Mouse (Mus musculus) limb, embryonic 15.5 days (tissue): ENCODE data around the gene 2700049A03Rik. TPM values are rescaled to one million over a fixed set of nuclear protein-coding genes. Genes with fewer than 3 reads are reported as not detected.

Source experiments
- ATAC-seq: fragments of 200-750 bp; cut with Nextera tagmentation; 2 replicates; pipeline ENCODE4 v1.8.0; 2017; ENCODE audit warnings: low read depth, moderate TSS enrichment; ENCODE audit not compliant: insufficient number of reproducible peaks, low FRiP score, low TSS enrichment
- H3K27ac ChIP-seq: fragments of 300-500 bp; sonication (generic); 2 replicates; pipeline ENCODE4 v1.5.1; 2015; ENCODE audit warnings: moderate library complexity, mild to moderate bottlenecking, inconsistent platforms
- H3K27me3 ChIP-seq: fragments of 300-500 bp; sonication (generic); 2 replicates; pipeline ENCODE4 v1.6.1; 2015; ENCODE audit warnings: inconsistent platforms
- H3K36me3 ChIP-seq: fragments of 300-500 bp; sonication (generic); 2 replicates; pipeline ENCODE4 v1.6.1; 2015; ENCODE audit warnings: inconsistent platforms
- H3K4me1 ChIP-seq: fragments of 300-500 bp; sonication (generic); 2 replicates; pipeline ENCODE4 v1.6.1; 2015; ENCODE audit warnings: inconsistent platforms
- H3K4me2 ChIP-seq: fragments of 300-500 bp; sonication (generic); 2 replicates; pipeline ENCODE4 v1.6.1; 2015; ENCODE audit warnings: mild to moderate bottlenecking, inconsistent platforms
- H3K4me3 ChIP-seq: fragments of 300-500 bp; sonication (generic); 2 replicates; pipeline ENCODE4 v1.5.1; 2015; ENCODE audit warnings: mild to moderate bottlenecking, inconsistent platforms
- H3K9ac ChIP-seq: fragments of 300-500 bp; sonication (generic); 2 replicates; pipeline ENCODE4 v1.6.1; 2015; ENCODE audit warnings: inconsistent platforms
- H3K9me3 ChIP-seq: fragments of 300-500 bp; sonication (generic); 2 replicates; pipeline ENCODE4 v1.6.1; 2016; ENCODE audit warnings: inconsistent platforms
- WGBS: fragments of 180-500 bp; shearing (Covaris S2); methylation state at CpG from one replicate; pipeline ENCODE4 v1.1.7; 2015; 5-methylcytosine and 5-hydroxymethylcytosine counted together
- polyA plus RNA-seq: library from polyadenylated mRNA; unstranded; fragments of >200 nt; fragmentation: Nextera tagmentation; extraction: Ambion mirVana; gene quantifications from 2 replicates; pipeline ENCODE4 v1.2.1, GENCODE M21; 2015

Gene 2700049A03Rik
- polyA plus RNA-seq, 1 experiment from 2014 or later, result 11.5 TPM

GRCm38 (mm10) chr12:71137686-71138085, 1.0 kb downstream of the 2700049A03Rik start:
- Histone ChIP-seq H3K9ac (peak overlapping the region; percentile 52), H3K27me3 (no peaks in the 10 kb centered on the region), H3K4me2 (peak overlapping the region; percentile 84), H3K9me3 (no peaks in the 10 kb centered on the region), H3K4me3 (peak overlapping the region; percentile 97), H3K4me1 (peaks cover 22% of the 10 kb centered on the region), H3K27ac (no peak overlapping the region), H3K36me3 (peaks cover 29% of the 10 kb centered on the region)
- WGBS, result 2% methylated on average over 11 of the region's 11 CpGs
- no peak for ATAC-seq

DNA sequence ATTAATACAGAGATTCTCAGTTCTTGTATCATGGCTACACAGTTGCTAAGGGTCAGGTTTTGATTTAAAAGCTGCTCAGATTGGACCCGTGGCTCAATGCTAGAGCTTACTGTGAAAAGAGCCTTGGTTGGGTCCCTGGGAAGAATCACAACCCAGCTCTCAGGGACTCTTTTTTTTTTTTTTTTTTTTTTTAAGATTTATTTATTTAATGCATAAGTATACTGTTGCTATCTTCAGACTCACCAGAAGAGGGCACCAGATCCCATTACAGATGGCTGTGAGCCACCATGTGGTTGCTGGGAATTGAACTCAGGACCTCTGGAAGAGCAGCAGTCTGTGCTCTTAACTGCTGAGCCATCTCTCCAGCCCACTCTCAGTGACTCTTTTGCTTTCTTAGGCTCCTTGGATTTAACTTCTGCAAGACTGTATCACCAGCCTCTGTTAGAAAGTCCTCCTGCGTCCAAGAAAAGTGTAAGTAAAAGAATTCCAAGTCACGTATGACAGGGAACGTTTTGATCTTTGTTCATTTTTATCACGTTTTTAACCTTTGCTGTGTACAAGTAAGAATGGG, 2.7 kb downstream of the 2700049A03Rik start:
- no peak overlapping the region for H3K4me2 ChIP-seq

DNA sequence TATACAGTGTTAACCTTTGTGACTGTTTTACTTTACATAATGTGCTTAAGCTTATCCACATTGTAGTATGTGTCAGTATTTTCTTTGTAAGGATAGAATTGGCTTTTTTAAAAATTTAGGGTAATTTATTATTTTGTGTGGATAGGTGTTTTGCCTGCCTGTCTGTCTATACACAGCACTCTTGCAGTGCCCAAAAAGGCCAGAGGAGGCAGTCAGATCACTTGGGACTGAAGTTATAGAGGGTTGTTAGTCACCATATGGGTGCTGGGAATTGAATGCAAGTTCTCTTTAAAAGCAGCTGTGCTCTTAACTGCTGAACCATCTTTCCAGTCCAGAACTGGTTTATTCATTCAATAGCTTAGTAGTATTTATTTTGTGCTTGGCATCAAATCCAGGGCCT, 4.5 kb downstream of the 2700049A03Rik start:
- Histone ChIP-seq H3K4me3 (no peak overlapping the region), H3K9me3 (no peaks in the 10 kb centered on the region), H3K27me3 (no peaks in the 10 kb centered on the region), H3K27ac (no peak overlapping the region), H3K4me1 (peaks cover 13% of the 10 kb centered on the region), H3K4me2 (no peak overlapping the region), H3K36me3 (peaks cover 39% of the 10 kb centered on the region), H3K9ac (no peak overlapping the region)
- no peak for ATAC-seq

More for the DNA sequence above, 2.7 kb downstream of the 2700049A03Rik start:
- Histone ChIP-seq H3K9me3 (no peaks in the 10 kb centered on the region), H3K4me1 (peaks cover 22% of the 10 kb centered on the region), H3K27ac (no peak overlapping the region), H3K36me3 (peaks cover 35% of the 10 kb centered on the region), H3K4me3 (no peak overlapping the region), H3K9ac (no peak overlapping the region), H3K27me3 (no peaks in the 10 kb centered on the region)
- WGBS, result 76% methylated on average over 5 of the region's 5 CpGs
- ATAC-seq, result no peak

- 80% methylated on average over 3 of the region's 3 CpGs for WGBS
- H3K36me3 ChIP-seq, result peaks cover 64% of the 10 kb centered on the region
- H3K27me3 ChIP-seq, result no peaks in the 10 kb centered on the region
- H3K9ac ChIP-seq, result no peak overlapping the region
- no peak for ATAC-seq
- no peak overlapping the region for H3K4me2 ChIP-seq
- no peak overlapping the region for H3K27ac ChIP-seq
- H3K4me1 ChIP-seq, result no peaks in the 10 kb centered on the region
- H3K9me3 ChIP-seq, result no peaks in the 10 kb centered on the region
- H3K4me3 ChIP-seq, result no peak overlapping the region
Measured at GRCm38 (mm10) chr12:71147641-71148040, 11.0 kb downstream of the 2700049A03Rik start.

- Histone ChIP-seq H3K27ac (no peak overlapping the region), H3K9ac (no peak overlapping the region), H3K27me3 (no peaks in the 10 kb centered on the region), H3K4me2 (no peak overlapping the region), H3K4me3 (no peak overlapping the region), H3K36me3 (peaks cover 64% of the 10 kb centered on the region), H3K4me1 (no peaks in the 10 kb centered on the region), H3K9me3 (no peaks in the 10 kb centered on the region)
- ATAC-seq, result no peak
- WGBS, result 96% methylated on average over 9 of the region's 9 CpGs
Measured at GRCm38 (mm10) chr12:71148801-71149200, 12.2 kb downstream of the 2700049A03Rik start.

DNA sequence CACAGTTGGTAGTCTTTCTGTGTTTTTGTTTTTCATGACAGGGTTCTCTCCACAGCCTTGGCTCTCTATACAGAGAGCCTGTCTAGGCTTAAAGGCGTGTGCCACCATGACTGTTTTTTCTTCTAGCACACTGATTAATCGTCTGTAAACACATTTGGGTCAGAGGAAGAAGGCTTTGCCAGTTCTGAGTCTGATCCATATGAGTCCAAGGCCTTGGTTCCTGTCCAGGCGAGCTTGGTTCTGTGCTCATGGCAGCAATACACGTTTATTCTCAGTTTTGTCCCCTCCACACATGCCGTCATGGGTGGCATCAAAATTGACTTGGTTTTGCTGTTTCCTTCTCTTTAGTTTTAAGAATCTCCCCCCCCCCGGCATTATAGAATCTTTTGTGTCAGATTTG, 12.8 kb downstream of the 2700049A03Rik start:
- Histone ChIP-seq H3K36me3 (peaks cover 63% of the 10 kb centered on the region), H3K27ac (no peak overlapping the region), H3K9ac (no peak overlapping the region), H3K4me2 (no peak overlapping the region), H3K9me3 (no peaks in the 10 kb centered on the region), H3K27me3 (no peaks in the 10 kb centered on the region), H3K4me3 (no peak overlapping the region), H3K4me1 (no peaks in the 10 kb centered on the region)
- whole genome bisulfite sequencing, result 84% methylated on average over 6 of the region's 6 CpGs
- ATAC-seq, result no peak

DNA sequence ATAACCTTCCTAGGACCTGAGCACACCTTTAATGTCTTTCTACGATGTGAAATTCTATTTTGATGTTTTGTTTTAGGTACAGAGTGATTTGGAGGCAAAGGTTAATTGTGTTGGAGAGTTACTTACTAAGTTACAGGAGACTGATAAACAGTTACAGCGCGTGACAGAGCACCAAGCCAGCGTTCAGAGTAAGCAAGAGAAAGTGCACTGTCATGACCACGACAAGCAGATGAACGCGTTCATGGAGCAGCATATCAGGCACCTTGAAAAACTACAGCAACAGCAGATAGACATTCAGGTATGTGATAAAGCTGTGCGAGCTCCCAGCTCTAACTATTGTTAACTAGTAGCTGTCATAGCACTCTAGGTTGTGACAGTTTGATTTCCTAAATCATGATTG, 13.5 kb downstream of the 2700049A03Rik start:
- Histone ChIP-seq H3K9ac (no peak overlapping the region), H3K4me2 (no peak overlapping the region), H3K4me1 (no peaks in the 10 kb centered on the region), H3K27me3 (no peaks in the 10 kb centered on the region), H3K27ac (no peak overlapping the region), H3K4me3 (no peak overlapping the region), H3K36me3 (peaks cover 68% of the 10 kb centered on the region), H3K9me3 (no peaks in the 10 kb centered on the region)
- WGBS, result 94% methylated on average over 8 of the region's 8 CpGs
- ATAC-seq, result no peak

- WGBS, result 90% methylated on average over 6 of the region's 6 CpGs
- Histone ChIP-seq H3K4me1 (no peaks in the 10 kb centered on the region), H3K27ac (no peak overlapping the region), H3K9me3 (no peaks in the 10 kb centered on the region), H3K27me3 (no peaks in the 10 kb centered on the region), H3K9ac (no peak overlapping the region), H3K4me3 (no peak overlapping the region), H3K4me2 (no peak overlapping the region), H3K36me3 (peaks cover 68% of the 10 kb centered on the region)
- ATAC-seq, result no peak
Measured at GRCm38 (mm10) chr12:71154979-71155378, 18.3 kb downstream of the 2700049A03Rik start.

DNA sequence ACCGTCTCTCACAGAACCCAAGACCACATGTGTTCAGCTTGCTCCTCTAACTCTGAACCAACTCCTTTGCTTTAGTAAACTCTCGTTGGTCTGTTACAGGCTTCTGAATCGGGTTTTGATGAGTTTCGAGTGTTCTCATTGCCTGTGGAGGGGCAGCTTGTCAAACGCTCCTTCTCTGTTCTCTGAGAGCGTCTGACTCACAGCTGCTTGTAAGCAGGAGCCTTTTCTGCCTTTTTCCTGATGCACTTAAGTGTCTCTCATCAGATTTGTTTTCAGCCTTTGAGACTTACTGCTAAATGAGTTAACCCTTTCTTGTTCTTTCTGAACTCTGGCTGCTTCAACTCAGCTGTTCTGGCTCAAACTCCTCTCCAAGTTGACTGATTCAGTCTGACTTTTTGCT, 21.3 kb downstream of the 2700049A03Rik start:
- H3K4me1 ChIP-seq, result no peaks in the 10 kb centered on the region
- no peaks in the 10 kb centered on the region for H3K27me3 ChIP-seq
- no peak for ATAC-seq
- no peak overlapping the region for H3K4me3 ChIP-seq
- 92% methylated on average over 6 of the region's 6 CpGs for WGBS
- H3K4me2 ChIP-seq, result no peak overlapping the region
- H3K36me3 ChIP-seq, result peaks cover 69% of the 10 kb centered on the region
- no peak overlapping the region for H3K9ac ChIP-seq
- H3K9me3 ChIP-seq, result no peaks in the 10 kb centered on the region
- H3K27ac ChIP-seq, result no peak overlapping the region

- no peak overlapping the region for H3K9ac ChIP-seq
- H3K36me3 ChIP-seq, result peaks cover 60% of the 10 kb centered on the region
- no peaks in the 10 kb centered on the region for H3K27me3 ChIP-seq
- H3K27ac ChIP-seq, result no peak overlapping the region
- H3K9me3 ChIP-seq, result no peaks in the 10 kb centered on the region
- H3K4me1 ChIP-seq, result no peaks in the 10 kb centered on the region
- WGBS, result 92% methylated on average over 9 of the region's 9 CpGs
- H3K4me3 ChIP-seq, result no peak overlapping the region
- ATAC-seq, result no peak
- H3K4me2 ChIP-seq, result no peak overlapping the region
Measured at GRCm38 (mm10) chr12:71164410-71164809, 27.8 kb downstream of the 2700049A03Rik start.

- H3K4me3 ChIP-seq, result no peak overlapping the region
- H3K36me3 ChIP-seq, result peaks cover 43% of the 10 kb centered on the region
- no peak for ATAC-seq
- 84% methylated on average over 1 of the region's 1 CpGs for WGBS
- no peaks in the 10 kb centered on the region for H3K27me3 ChIP-seq
- no peaks in the 10 kb centered on the region for H3K4me1 ChIP-seq
- H3K27ac ChIP-seq, result no peak overlapping the region
- no peaks in the 10 kb centered on the region for H3K9me3 ChIP-seq
- no peak overlapping the region for H3K9ac ChIP-seq
- no peak overlapping the region for H3K4me2 ChIP-seq
Measured at GRCm38 (mm10) chr12:71169911-71170310, 33.3 kb downstream of the 2700049A03Rik start.

GRCm38 (mm10) chr12:71183736-71184135, 47.1 kb downstream of the 2700049A03Rik start:
- no peak for ATAC-seq
- Histone ChIP-seq H3K9ac (no peak overlapping the region), H3K4me1 (no peaks in the 10 kb centered on the region), H3K9me3 (no peaks in the 10 kb centered on the region), H3K4me2 (no peak overlapping the region), H3K27ac (no peak overlapping the region), H3K27me3 (no peaks in the 10 kb centered on the region), H3K36me3 (peaks cover 51% of the 10 kb centered on the region), H3K4me3 (no peak overlapping the region)
- WGBS, result 95% methylated on average over 3 of the region's 3 CpGs

GRCm38 (mm10) chr12:71184396-71184795, 47.7 kb downstream of the 2700049A03Rik start:
- no peaks in the 10 kb centered on the region for H3K4me1 ChIP-seq
- H3K4me3 ChIP-seq, result no peak overlapping the region
- WGBS, result 97% methylated on average over 4 of the region's 4 CpGs
- H3K36me3 ChIP-seq, result peaks cover 50% of the 10 kb centered on the region
- no peaks in the 10 kb centered on the region for H3K9me3 ChIP-seq
- H3K27ac ChIP-seq, result no peak overlapping the region
- H3K4me2 ChIP-seq, result no peak overlapping the region
- no peak for ATAC-seq
- H3K9ac ChIP-seq, result no peak overlapping the region
- H3K27me3 ChIP-seq, result no peaks in the 10 kb centered on the region
